Comparison of ENCODE assay signal across 8 mouse cellular contexts in the genomic region with DNA sequence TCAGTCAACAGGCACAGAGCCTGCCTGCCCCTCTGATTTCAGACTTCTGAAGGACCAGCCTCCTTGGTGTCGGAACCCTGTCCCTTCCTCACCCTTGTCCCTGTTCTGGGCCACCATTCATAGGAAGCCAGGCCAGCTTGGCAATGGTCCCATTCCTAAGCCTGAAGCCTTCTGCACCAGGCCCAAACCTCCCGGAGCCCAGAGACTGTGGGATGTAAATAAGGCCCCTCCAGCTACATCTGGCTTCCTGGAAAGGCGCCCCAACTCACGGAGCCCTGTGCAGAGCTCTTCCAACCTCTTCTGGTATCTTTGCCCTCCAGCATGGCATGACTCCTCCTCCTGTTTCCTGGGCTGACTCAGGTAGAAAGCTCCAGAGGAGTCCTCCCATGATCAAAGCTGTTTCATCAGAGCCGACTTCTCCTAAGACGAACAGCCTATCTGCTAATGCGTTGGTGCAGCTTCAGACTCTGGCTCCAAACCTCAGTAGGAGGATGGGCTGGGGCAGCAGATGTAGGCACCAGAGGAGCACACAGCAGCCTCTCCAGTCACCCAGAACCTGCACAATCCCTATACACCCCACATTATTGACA.
A peak's percentile ranks its signal among the peaks of the same experiment; 100 is the strongest.
DNase-seq lines count a peak whose midpoint lies in the region; ATAC-seq lines count a peak whose summit lies in the region.

No protein-coding gene starts in this region.

- WGBS in forebrain, embryonic 13.5 days, result 71% methylated on average over 7 of the region's 7 CpGs
- 83% methylated on average over 7 of the region's 7 CpGs for WGBS in forebrain, embryonic 12.5 days
- WGBS in limb, embryonic 10.5 days, result 74% methylated on average over 7 of the region's 7 CpGs

- H3K4me1 ChIP-seq in forebrain, embryonic 13.5 days, result peaks cover 41% of the 10 kb centered on the region
- peaks cover 17% of the 10 kb centered on the region for H3K4me1 ChIP-seq in forebrain, embryonic 12.5 days
- H3K4me1 ChIP-seq in limb, embryonic 10.5 days, result peaks cover 27% of the 10 kb centered on the region

- no peak overlapping the region for H3K27ac ChIP-seq in forebrain, embryonic 13.5 days
- H3K27ac ChIP-seq in forebrain, embryonic 12.5 days, result no peak overlapping the region
- H3K27ac ChIP-seq in limb, embryonic 10.5 days, result 0 out of 2 replicates have a peak overlapping the region, but pooled peaks have one; percentile 31

- no peaks in the 10 kb centered on the region for H3K9me3 ChIP-seq in forebrain, embryonic 13.5 days (replicated peaks)
- no peaks in the 10 kb centered on the region for H3K9me3 ChIP-seq in forebrain, embryonic 12.5 days
- no peaks in the 10 kb centered on the region for H3K9me3 ChIP-seq in limb, embryonic 10.5 days (replicated peaks)

- H3K4me2 ChIP-seq in forebrain, embryonic 13.5 days, result no peak overlapping the region
- H3K4me2 ChIP-seq in forebrain, embryonic 12.5 days, result no peak overlapping the region

- intact Hi-C loops in heart, postnatal 14 days (cut with DNase I), result loop anchor here (5.0 kb wide), 1 partner anchor 202 kb away; no protein-coding TSS in a partner anchor

- 0 out of 2 replicates have a peak, but pooled peaks have one; percentile 28 for ATAC-seq in forebrain, embryonic 13.5 days
- ATAC-seq in forebrain, embryonic 12.5 days (ENCODE audit: low FRiP score), result no peak

- H3K36me3 ChIP-seq in forebrain, embryonic 13.5 days (ENCODE audit: poor library complexity, severe bottlenecking), result no peaks in the 10 kb centered on the region
- H3K36me3 ChIP-seq in forebrain, embryonic 12.5 days (replicated peaks), result no peaks in the 10 kb centered on the region
- no peaks in the 10 kb centered on the region for H3K36me3 ChIP-seq in limb, embryonic 10.5 days

- no peak overlapping the region for H3K4me3 ChIP-seq in forebrain, embryonic 13.5 days
- H3K4me3 ChIP-seq in forebrain, embryonic 12.5 days (replicated peaks), result no peak overlapping the region
- no peak overlapping the region for H3K4me3 ChIP-seq in limb, embryonic 10.5 days

- H3K9ac ChIP-seq in forebrain, embryonic 13.5 days, result no peak overlapping the region
- H3K9ac ChIP-seq in forebrain, embryonic 12.5 days, result no peak overlapping the region

- peak; percentile 22 to 32 for DNase-seq in right cerebral cortex, adult 2 months (ENCODE audit: low spot score in 2 of 2)
- DNase-seq in right cerebral cortex, postnatal 25 days, result no peak
- DNase-seq in heart, postnatal 14 days, result peak; percentile 41 to 59
- DNase-seq in limb, embryonic 10.5 days (ENCODE audit: low spot score), result no peak
- peak; percentile 45 for DNase-seq in right cerebral cortex, postnatal 14 days
- no peak for DNase-seq in adrenal gland, postnatal 25 days

- H3K27me3 ChIP-seq in forebrain, embryonic 13.5 days, result no peaks in the 10 kb centered on the region
- H3K27me3 ChIP-seq in forebrain, embryonic 12.5 days, result no peaks in the 10 kb centered on the region
- no peaks in the 10 kb centered on the region for H3K27me3 ChIP-seq in limb, embryonic 10.5 days (ENCODE audit: low read depth, poor library complexity, severe bottlenecking)

Comparison
In these comparisons a context has a peak if more than half of its experiments do, and no peak if none do; other contexts are left out.
1. DNase-seq: peak in right cerebral cortex, adult 2 months (2 of 2), heart, postnatal 14 days (2 of 2) and right cerebral cortex, postnatal 14 days (single experiment); none in right cerebral cortex, postnatal 25 days (single experiment), limb, embryonic 10.5 days (single experiment) and adrenal gland, postnatal 25 days (single experiment).